Mouse (Mus musculus): Measurements from ENCODE around the gene Uba3. TPM values are rescaled to one million over a fixed set of nuclear protein-coding genes. Genes with fewer than 3 reads are reported as not detected.

The Uba3 gene
- polyA plus RNA-seq, 1 experiment from 2014 or later = 16.1 TPM

DNA sequence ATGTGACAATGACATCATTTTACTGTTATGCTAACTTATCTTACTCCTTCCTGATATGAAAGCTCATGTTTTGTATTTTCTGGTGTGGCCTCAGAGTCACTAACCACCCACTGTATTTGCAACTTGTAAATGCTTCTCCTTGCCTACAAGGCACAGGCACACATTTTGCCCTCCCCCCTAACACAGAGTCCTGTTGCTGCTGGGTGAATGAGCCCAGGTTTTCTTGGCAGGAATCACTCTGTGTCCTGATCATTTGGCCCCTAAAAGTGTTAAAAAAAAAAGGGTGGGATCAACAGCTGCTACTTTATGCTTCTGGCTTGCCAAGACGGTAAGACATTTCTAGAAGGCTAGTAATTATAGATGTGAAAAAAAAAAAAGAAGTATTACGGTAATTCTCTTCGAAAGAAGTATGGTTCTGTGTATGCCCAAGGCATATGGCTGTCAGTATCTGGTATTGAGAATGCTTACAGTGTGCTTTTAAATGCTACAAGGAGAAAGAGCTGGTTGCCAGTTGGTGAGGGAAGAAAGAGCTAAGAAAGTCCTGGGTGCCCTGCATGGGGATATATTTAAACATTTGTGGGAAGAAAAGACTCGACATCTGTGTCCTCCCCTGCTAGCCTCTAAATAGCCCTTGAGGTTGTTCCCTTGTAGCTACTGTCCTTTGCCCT lies 10.8 kb upstream of the Uba3 start:
- no peak overlapping the region for H3K9ac ChIP-seq (replicated peaks)
- 85% methylated on average over 4 of the region's 4 CpGs for WGBS (ENCODE audit: insufficient replicate concordance)

DNA sequence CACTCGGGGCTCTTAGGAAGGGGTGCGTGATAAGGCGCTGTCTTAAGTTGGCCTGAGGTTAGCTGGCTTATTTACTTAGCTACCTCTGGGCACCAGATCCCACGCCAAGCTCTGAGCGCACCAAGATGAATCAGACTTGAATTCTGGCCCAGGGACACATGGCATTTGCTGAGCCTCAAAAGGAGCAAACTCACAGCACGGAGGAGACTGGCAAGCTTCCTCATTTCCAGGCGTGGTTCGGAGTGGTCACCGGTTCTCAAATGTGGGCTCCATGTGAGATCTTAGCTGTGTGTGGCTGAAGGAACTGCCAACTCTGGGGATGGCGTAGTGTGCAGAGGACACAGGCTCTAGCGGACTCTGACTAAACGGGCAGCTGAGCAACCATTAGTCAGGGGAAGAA lies 6.5 kb upstream of the Uba3 start:
- ATAC-seq = no peak
- 26% methylated on average over 12 of the region's 12 CpGs for WGBS (ENCODE audit: insufficient replicate concordance)

More for the DNA sequence above, 10.8 kb upstream of the Uba3 start:
- peaks cover 16% of the 10 kb centered on the region; the same call in 1 of the 2 replicates for H3K36me3 ChIP-seq (replicated peaks; ENCODE audit: insufficient read depth, low read length)
- TF ChIP-seq CTCF (IDR thresholded peaks at IDR 0.05; ENCODE audit: low read depth) = no peak
- no peak for TF ChIP-seq EP300 (IDR thresholded peaks at IDR 0.05; ENCODE audit: low read depth)
- H3K4me1 ChIP-seq (ENCODE audit: insufficient read depth) = peaks cover 20% of the 10 kb centered on the region
- H3K4me2 ChIP-seq (ENCODE audit: low read depth, low read length) = no peak overlapping the region
- DNase-seq = no peak
- no peak overlapping the region for H3K4me3 ChIP-seq (ENCODE audit: low read depth, low read length)
- no peak overlapping the region for H3K27ac ChIP-seq (ENCODE audit: low read depth)
- H3K9me3 ChIP-seq (ENCODE audit: low read length) = no peaks in the 10 kb centered on the region
- no peak for ATAC-seq
- H3K27me3 ChIP-seq (ENCODE audit: insufficient read depth, low read length) = no peaks in the 10 kb centered on the region

DNA sequence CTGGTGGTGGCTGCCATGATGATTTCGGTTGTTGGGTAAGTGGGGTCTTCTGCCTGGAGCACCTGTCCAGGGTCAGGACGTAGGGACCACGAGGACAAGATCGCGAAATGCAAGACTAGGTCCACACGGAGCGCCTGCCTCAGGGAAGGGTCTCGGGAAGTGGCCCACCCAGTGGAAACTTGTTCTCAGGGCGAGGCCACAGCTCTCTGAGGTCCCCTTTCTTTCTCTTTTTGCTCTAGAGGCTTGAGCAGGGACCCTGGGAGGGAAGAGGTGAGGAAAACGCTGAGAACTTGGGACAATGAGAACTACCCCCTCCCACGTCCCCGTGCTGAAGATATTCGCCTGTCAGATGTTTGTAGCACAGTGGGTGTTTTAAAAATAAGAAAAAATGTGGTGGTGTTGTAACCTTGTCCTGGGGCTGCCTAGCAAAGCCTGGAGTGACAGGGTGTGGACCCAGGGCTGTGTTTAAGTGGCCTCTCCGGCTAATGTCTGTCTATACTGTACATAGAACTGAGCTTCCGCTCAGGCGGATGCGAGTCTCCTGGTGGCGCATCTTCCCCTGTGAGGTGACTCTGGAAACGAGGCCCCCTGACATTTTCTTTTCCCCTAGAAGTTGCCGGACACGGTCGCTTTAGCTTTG lies 5.6 kb upstream of the Uba3 start:
- Histone ChIP-seq H3K9ac (replicated peaks) (peak overlapping the region; percentile 84), H3K4me2 (ENCODE audit: low read depth, low read length) (peak overlapping the region; percentile 94), H3K27me3 (ENCODE audit: insufficient read depth, low read length) (no peaks in the 10 kb centered on the region), H3K9me3 (ENCODE audit: low read length) (no peaks in the 10 kb centered on the region), H3K4me1 (ENCODE audit: insufficient read depth) (peaks cover 25% of the 10 kb centered on the region), H3K4me3 (ENCODE audit: low read depth, low read length) (peak overlapping the region; percentile 77), H3K36me3 (replicated peaks; ENCODE audit: insufficient read depth, low read length) (0 out of 2 replicates have a peak, but pooled peaks cover 8% of the 10 kb centered on the region), H3K27ac (ENCODE audit: low read depth) (peak overlapping the region; percentile 83)
- TF ChIP-seq EP300 (IDR thresholded peaks at IDR 0.05; ENCODE audit: low read depth) (no peak), CTCF (IDR thresholded peaks at IDR 0.05; ENCODE audit: low read depth) (no peak)
- peak; percentile 51 for DNase-seq
- ATAC-seq = peak; percentile 65
- 2% methylated on average over 22 of the region's 22 CpGs for WGBS (ENCODE audit: insufficient replicate concordance)

More for the DNA sequence above, 6.5 kb upstream of the Uba3 start:
- Histone ChIP-seq H3K27me3 (ENCODE audit: insufficient read depth, low read length) (no peaks in the 10 kb centered on the region), H3K36me3 (replicated peaks; ENCODE audit: insufficient read depth, low read length) (0 out of 2 replicates have a peak, but pooled peaks cover 8% of the 10 kb centered on the region), H3K27ac (ENCODE audit: low read depth) (peak overlapping the region; percentile 83), H3K9me3 (ENCODE audit: low read length) (no peaks in the 10 kb centered on the region), H3K4me2 (ENCODE audit: low read depth, low read length) (peak overlapping the region; percentile 94), H3K4me3 (ENCODE audit: low read depth, low read length) (peak overlapping the region; percentile 77), H3K4me1 (ENCODE audit: insufficient read depth) (peaks cover 23% of the 10 kb centered on the region), H3K9ac (replicated peaks) (peak overlapping the region; percentile 84)
- peak; percentile 32 for DNase-seq
- TF ChIP-seq EP300 (IDR thresholded peaks at IDR 0.05; ENCODE audit: low read depth) = no peak
- no peak for TF ChIP-seq CTCF (IDR thresholded peaks at IDR 0.05; ENCODE audit: low read depth)

DNA sequence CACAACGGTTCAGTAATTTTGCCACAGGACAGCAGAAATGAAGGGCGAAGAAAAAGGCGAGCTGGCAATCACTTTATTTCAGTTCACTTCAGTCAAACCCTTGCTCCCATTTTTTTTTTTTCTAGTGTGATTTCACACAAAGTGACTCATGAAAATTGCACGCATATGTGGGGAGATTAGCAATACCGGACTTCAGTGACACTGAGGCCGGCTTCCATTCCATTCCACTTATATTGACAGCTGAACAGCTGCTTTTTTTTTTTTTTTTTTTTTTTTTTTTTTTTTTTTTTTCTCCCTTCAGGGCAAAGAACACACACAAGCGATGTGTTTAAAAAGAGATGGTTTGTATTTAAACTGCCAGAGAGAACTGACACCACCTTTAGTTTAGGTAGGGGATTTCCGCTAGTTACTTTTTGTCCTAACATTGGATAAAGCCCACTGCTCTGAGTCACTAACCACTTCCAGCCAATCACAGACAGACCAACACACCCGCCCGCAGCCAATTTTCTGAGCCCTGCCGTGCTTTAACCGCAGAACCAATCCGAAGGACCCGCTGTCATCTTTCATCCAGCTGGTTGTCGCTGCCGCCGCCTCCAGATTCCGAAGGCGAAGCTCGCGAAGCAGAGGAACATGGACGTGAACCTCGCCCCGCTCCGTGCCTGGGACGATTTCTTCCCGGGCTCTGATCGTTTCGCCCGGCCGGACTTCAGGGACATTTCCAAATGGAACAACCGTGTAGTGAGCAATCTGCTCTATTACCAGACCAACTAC lies 4.9 kb upstream of the Uba3 start, which contains the start of gene Arl6ip5:
Gene Arl6ip5 (plus strand): TSS at position 499 of the 771 bp plus-strand sequence.
- no peaks in the 10 kb centered on the region for H3K27me3 ChIP-seq (ENCODE audit: insufficient read depth, low read length)
- peak within 1 kb of the TSS; percentile 77 for H3K4me3 ChIP-seq (ENCODE audit: low read depth, low read length)
- H3K9ac ChIP-seq (replicated peaks) = peak within 1 kb of the TSS; percentile 84
- no peak for TF ChIP-seq EP300 (IDR thresholded peaks at IDR 0.05; ENCODE audit: low read depth)
- no peak for TF ChIP-seq CTCF (IDR thresholded peaks at IDR 0.05; ENCODE audit: low read depth)
- peak within 1 kb of the TSS; percentile 94 for H3K4me2 ChIP-seq (ENCODE audit: low read depth, low read length)
- ATAC-seq (peak; percentile 72), DNase-seq (peak; percentile 90)
- H3K27ac ChIP-seq (ENCODE audit: low read depth) = peak within 1 kb of the TSS; percentile 83
- H3K4me1 ChIP-seq (ENCODE audit: insufficient read depth) = peaks cover 25% of the 10 kb centered on the region
- 0 out of 2 replicates have a peak, but pooled peaks cover 5% of the 10 kb centered on the region for H3K36me3 ChIP-seq (replicated peaks; ENCODE audit: insufficient read depth, low read length)
- no peaks in the 10 kb centered on the region for H3K9me3 ChIP-seq (ENCODE audit: low read length)
- WGBS (ENCODE audit: insufficient replicate concordance) = 6% methylated on average over 32 of the region's 32 CpGs

DNA sequence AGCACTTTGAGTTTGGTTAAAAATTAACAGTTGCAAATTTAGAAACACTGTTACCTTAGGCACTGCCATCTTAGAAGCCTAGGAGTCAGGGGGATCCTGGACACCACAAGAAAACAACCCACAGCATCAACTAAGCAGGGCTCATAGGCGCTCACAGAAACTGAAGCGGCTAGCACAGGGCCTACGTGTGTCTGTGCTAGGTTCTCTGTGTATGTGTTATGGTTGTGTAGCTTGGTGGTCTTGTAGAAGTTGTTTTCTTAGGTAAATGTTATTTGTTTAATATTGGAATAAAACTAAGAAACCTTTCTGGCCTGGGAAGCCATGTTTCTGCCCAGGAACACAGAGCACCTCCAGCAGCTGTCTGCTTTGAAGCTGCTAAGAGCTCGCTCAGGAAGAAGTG lies 4.3 kb upstream of the Uba3 start:
- WGBS (ENCODE audit: insufficient replicate concordance) = 74% methylated on average over 4 of the region's 4 CpGs

DNA sequence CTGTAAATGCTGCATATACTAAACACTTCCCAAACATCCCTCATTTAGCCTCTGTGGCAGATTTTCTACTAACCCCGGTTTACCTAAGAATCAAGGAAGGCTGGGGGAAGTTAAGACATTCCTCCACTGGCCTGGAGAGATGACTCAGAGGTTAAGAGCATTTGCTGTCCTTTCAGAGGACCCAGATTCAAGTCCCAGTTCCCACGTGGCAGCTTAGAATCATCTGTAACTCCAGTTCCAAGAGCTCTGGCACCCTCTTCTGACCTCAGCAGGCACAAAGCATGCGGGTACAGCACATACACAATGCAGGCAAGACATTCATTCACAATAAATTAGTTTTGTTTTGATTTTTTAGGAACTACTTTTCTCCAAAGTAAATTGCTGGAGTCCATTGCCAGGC lies 3.8 kb upstream of the Uba3 start:
- ATAC-seq (no peak), DNase-seq (no peak)
- H3K4me1 ChIP-seq (ENCODE audit: insufficient read depth) = peaks cover 32% of the 10 kb centered on the region
- no peak for TF ChIP-seq CTCF (IDR thresholded peaks at IDR 0.05; ENCODE audit: low read depth)
- no peak for TF ChIP-seq EP300 (IDR thresholded peaks at IDR 0.05; ENCODE audit: low read depth)
- H3K9me3 ChIP-seq (ENCODE audit: low read length) = no peaks in the 10 kb centered on the region
- H3K27ac ChIP-seq (ENCODE audit: low read depth) = no peak overlapping the region
- H3K9ac ChIP-seq (replicated peaks) = no peak overlapping the region
- no peak overlapping the region for H3K4me2 ChIP-seq (ENCODE audit: low read depth, low read length)
- no peak overlapping the region for H3K4me3 ChIP-seq (ENCODE audit: low read depth, low read length)
- WGBS (ENCODE audit: insufficient replicate concordance) = 56% methylated on average over 3 of the region's 3 CpGs
- H3K36me3 ChIP-seq (replicated peaks; ENCODE audit: insufficient read depth, low read length) = 0 out of 2 replicates have a peak, but pooled peaks cover 3% of the 10 kb centered on the region
- no peaks in the 10 kb centered on the region for H3K27me3 ChIP-seq (ENCODE audit: insufficient read depth, low read length)

More for the DNA sequence above, 4.3 kb upstream of the Uba3 start:
- H3K9ac ChIP-seq (replicated peaks) = no peak overlapping the region
- no peaks in the 10 kb centered on the region for H3K27me3 ChIP-seq (ENCODE audit: insufficient read depth, low read length)
- no peak for DNase-seq
- no peak overlapping the region; the same call in 1 of the 2 replicates for H3K27ac ChIP-seq (ENCODE audit: low read depth)
- TF ChIP-seq CTCF (IDR thresholded peaks at IDR 0.05; ENCODE audit: low read depth) = no peak
- 0 out of 2 replicates have a peak, but pooled peaks cover 3% of the 10 kb centered on the region for H3K36me3 ChIP-seq (replicated peaks; ENCODE audit: insufficient read depth, low read length)
- H3K4me1 ChIP-seq (ENCODE audit: insufficient read depth) = peaks cover 26% of the 10 kb centered on the region
- H3K9me3 ChIP-seq (ENCODE audit: low read length) = no peaks in the 10 kb centered on the region
- peak overlapping the region; percentile 94 for H3K4me2 ChIP-seq (ENCODE audit: low read depth, low read length)
- no peak for ATAC-seq
- no peak overlapping the region for H3K4me3 ChIP-seq (ENCODE audit: low read depth, low read length)

Measured in liver, postnatal 0 days (tissue).